Mouse (Mus musculus) hindbrain, embryonic 16.5 days (tissue): ENCODE results near the gene Scube1. TPM values are rescaled to one million over a fixed set of nuclear protein-coding genes. Genes with fewer than 3 reads are reported as not detected.

ENCODE experiments used
- ATAC-seq: fragments of 200-750 bp; cut with Nextera tagmentation; 2 replicates; pipeline ENCODE4 v1.8.0; 2017; ENCODE audit warnings: moderate TSS enrichment, moderate library complexity
- H3K27ac ChIP-seq: fragments of 300-500 bp; sonication (generic); 2 replicates; pipeline ENCODE4 v1.5.1; 2014; ENCODE audit warnings: low read depth, mild to moderate bottlenecking, control low read depth, low read length, moderate library complexity
- H3K27me3 ChIP-seq: fragments of 300-500 bp; sonication (generic); replicated peaks from 2 replicates; pipeline ENCODE4 v1.6.1; 2014; ENCODE audit warnings: low read length; ENCODE audit not compliant: control insufficient read depth, insufficient read depth
- H3K36me3 ChIP-seq: fragments of 300-500 bp; sonication (generic); 2 replicates; pipeline ENCODE4 v1.6.1; 2014; ENCODE audit warnings: mild to moderate bottlenecking, low read length, moderate library complexity, mixed read lengths; ENCODE audit not compliant: control insufficient read depth, insufficient read depth
- H3K4me1 ChIP-seq: fragments of 300-500 bp; sonication (generic); 2 replicates; pipeline ENCODE4 v1.6.1; 2014; ENCODE audit warnings: low read depth, low read length; ENCODE audit not compliant: control insufficient read depth, insufficient read depth
- H3K4me2 ChIP-seq: fragments of 300-500 bp; sonication (generic); 2 replicates; pipeline ENCODE4 v1.6.1; 2014; ENCODE audit warnings: mild to moderate bottlenecking, low read length, control low read depth, moderate library complexity
- H3K4me3 ChIP-seq: fragments of 300-500 bp; sonication (generic); 2 replicates; pipeline ENCODE4 v1.5.1; 2014; ENCODE audit warnings: mild to moderate bottlenecking, low read length, control low read depth, moderate library complexity
- H3K9ac ChIP-seq: fragments of 300-500 bp; sonication (generic); 2 replicates; pipeline ENCODE4 v1.6.1; 2014; ENCODE audit warnings: low read depth, mild to moderate bottlenecking, control low read depth, low read length, moderate library complexity
- H3K9me3 ChIP-seq: fragments of 300-500 bp; sonication (generic); 2 replicates; pipeline ENCODE4 v1.6.1; 2014; ENCODE audit warnings: mild to moderate bottlenecking, low read length, moderate library complexity; ENCODE audit not compliant: control insufficient read depth
- WGBS: fragments of 180-500 bp; shearing (Covaris S2); extraction: QIAGEN DNeasy Blood & Tissue Kit; methylation state at CpG from one replicate; pipeline ENCODE4 v1.1.7; 2014; 5-methylcytosine and 5-hydroxymethylcytosine counted together
- polyA plus RNA-seq: library from polyadenylated mRNA; unstranded; fragments of >200 nt; fragmentation: Nextera tagmentation; extraction: Ambion mirVana; gene quantifications from 2 replicates; pipeline ENCODE4 v1.2.1, GENCODE M21; 2015

The Scube1 gene
- polyA plus RNA-seq, 1 experiment from 2014 or later, result 5.8 TPM

DNA sequence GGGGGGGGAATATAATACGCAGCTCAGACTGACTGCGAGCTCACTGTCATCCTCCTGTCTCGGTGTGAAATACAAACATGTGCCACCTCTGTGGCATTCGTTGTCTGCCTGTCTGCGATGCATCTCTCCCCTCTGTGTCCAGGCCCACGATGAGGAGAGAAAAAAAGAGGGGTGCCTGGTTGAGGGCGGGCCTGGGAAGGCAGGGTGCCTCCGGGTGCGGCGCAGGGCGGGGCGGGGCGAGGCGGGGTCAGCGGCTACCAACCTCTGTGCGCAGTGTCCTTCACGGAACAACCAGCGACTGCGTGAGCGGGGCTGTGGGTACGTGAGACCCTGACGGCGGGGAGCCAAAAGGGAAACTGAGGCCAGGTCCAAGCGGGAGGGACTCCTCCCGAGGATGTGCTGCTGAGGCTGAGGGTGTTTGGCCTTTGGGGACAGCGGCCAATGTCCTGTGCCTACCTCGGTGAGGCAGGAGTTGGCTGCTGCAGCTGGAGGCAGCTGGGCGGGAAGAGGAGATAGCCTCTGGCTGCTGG is 161.4 kb downstream of the Scube1 start, which contains the start of the genes Tspo and Mcat:
TSS of gene Tspo (plus strand) at position 266 of the 530 bp plus-strand sequence.
TSS of gene Mcat (minus strand) at position 461 of the 530 bp plus-strand sequence.
- under 1% methylated on average over 28 of the region's 28 CpGs for WGBS
- peak; percentile 42; the same call in 1 of the 2 replicates for ATAC-seq
- no peaks in the 10 kb centered on the region for H3K36me3 ChIP-seq

DNA sequence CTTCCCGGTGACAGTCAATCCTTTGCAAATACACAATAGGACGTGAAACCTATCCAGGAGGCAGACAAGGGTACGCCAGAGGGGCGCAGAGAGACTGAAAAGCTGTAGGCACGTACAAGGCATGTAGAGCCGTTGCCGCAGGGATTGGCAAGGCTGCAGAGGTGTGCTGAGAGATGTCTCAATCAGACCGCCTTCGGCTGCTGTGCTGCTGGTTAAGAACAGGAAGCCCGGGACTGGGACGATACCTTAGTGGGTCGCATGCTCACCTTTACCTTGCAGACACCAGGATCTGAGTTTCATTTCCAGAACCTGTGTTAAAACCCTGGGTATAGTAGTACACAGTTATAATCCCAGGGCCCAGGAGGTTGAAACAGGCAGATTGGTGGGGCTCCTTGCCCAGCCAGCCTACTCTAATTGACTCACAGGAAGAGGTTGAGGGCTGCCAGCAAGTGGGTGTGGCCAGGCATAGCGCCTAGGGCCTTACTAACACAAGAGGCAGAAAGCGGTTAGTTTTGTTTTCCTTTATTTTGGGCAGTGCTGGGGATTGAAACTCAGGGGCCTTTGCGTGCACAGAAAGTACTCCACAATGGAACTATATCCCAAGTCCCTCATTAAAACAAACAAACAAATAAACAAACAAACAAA is 162.1 kb downstream of the Scube1 start:
- Histone ChIP-seq H3K36me3 (no peaks in the 10 kb centered on the region), H3K4me2 (peak overlapping the region; percentile 72), H3K9me3 (no peaks in the 10 kb centered on the region), H3K9ac (no peak overlapping the region), H3K4me3 (no peak overlapping the region; the same call in 1 of the 2 replicates), H3K27me3 (peaks cover 6% of the 10 kb centered on the region; the same call in 1 of the 2 replicates), H3K27ac (no peak overlapping the region), H3K4me1 (peaks cover 12% of the 10 kb centered on the region)
- 37% methylated on average over 15 of the region's 15 CpGs for WGBS
- ATAC-seq, result peak; percentile 63; the same call in 1 of the 2 replicates

More for the DNA sequence above, 161.4 kb downstream of the Scube1 start, which contains the start of the genes Tspo and Mcat:
- H3K27ac ChIP-seq, result no peak within 1 kb of the TSS
- peak within 1 kb of the TSS; percentile 51 for H3K9ac ChIP-seq
- H3K9me3 ChIP-seq, result no peaks in the 10 kb centered on the region
- peak within 1 kb of the TSS; percentile 41 for H3K4me3 ChIP-seq
- peak within 1 kb of the TSS; percentile 72 for H3K4me2 ChIP-seq
- H3K27me3 ChIP-seq, result peaks cover 6% of the 10 kb centered on the region; the same call in 1 of the 2 replicates
- peaks cover 12% of the 10 kb centered on the region for H3K4me1 ChIP-seq

GRCm38 (mm10) chr15:83560941-83561477 is 163.8 kb downstream of the Scube1 start:
- Histone ChIP-seq H3K4me2 (no peak overlapping the region), H3K9ac (no peak overlapping the region), H3K27me3 (peaks cover 6% of the 10 kb centered on the region; the same call in 1 of the 2 replicates), H3K36me3 (no peaks in the 10 kb centered on the region), H3K4me3 (no peak overlapping the region), H3K9me3 (no peaks in the 10 kb centered on the region), H3K4me1 (peaks cover 13% of the 10 kb centered on the region), H3K27ac (no peak overlapping the region)
- ATAC-seq, result no peak
- 48% methylated on average over 5 of the region's 5 CpGs for WGBS

GRCm38 (mm10) chr15:83555161-83555974 is 169.5 kb downstream of the Scube1 start:
- H3K27me3 ChIP-seq, result no peaks in the 10 kb centered on the region
- H3K4me2 ChIP-seq, result peak overlapping the region; percentile 87
- H3K36me3 ChIP-seq, result peaks cover 4% of the 10 kb centered on the region; the same call in 1 of the 2 replicates
- 1% methylated on average over 49 of the region's 74 CpGs for WGBS
- H3K4me3 ChIP-seq, result peak overlapping the region; percentile 89
- peak; percentile 95 for ATAC-seq
- H3K27ac ChIP-seq, result peak overlapping the region; percentile 97
- peak overlapping the region; percentile 98 for H3K9ac ChIP-seq
- H3K9me3 ChIP-seq, result no peaks in the 10 kb centered on the region
- H3K4me1 ChIP-seq, result peaks cover 8% of the 10 kb centered on the region

Other genes starting within 250 kb of the Scube1 start
- 119 and 127 TPM in 2 replicates for gene Ttll1, start 214.1 kb downstream of the Scube1 start, polyA plus RNA-seq
- gene Bik, start 198.2 kb downstream of the Scube1 start, polyA plus RNA-seq, result 0.29 and 0.65 TPM in 2 replicates
- gene Tspo, start 161.4 kb downstream of the Scube1 start, polyA plus RNA-seq, result 11.5 and 12.7 TPM in 2 replicates
- gene Mcat, start 161.2 kb downstream of the Scube1 start, polyA plus RNA-seq, result 29.4 and 32.7 TPM in 2 replicates
- 42.6 and 49.6 TPM in 2 replicates for gene Ttll12, start 129.9 kb downstream of the Scube1 start, polyA plus RNA-seq
- gene Mpped1, start 54.4 kb upstream of the Scube1 start, polyA plus RNA-seq, result 18.9 and 30.0 TPM in 2 replicates